Mouse (Mus musculus) spleen, adult 2 months (tissue): ENCODE results near the gene Hist1h3d. TPM values are rescaled to one million over a fixed set of nuclear protein-coding genes. Genes with fewer than 3 reads are reported as not detected.

Experiments used
- DNase-seq, 2 experiments: peaks; one replicate each; pipeline versions ENCODE4 v3.0.0 to v3.0.0-alpha.2; 2012 to 2021; ENCODE audit warnings: low spot score in 2 of 2, low read depth in 1 of 2
- H3K27ac ChIP-seq: fragments of 200-500 bp; 2 replicates; pipeline ENCODE4 v1.5.1; 2012; ENCODE audit warnings: low read length, inconsistent platforms; ENCODE audit not compliant: insufficient read depth
- H3K27me3 ChIP-seq: fragments of 200-500 bp; 2 replicates; pipeline ENCODE4 v1.6.1; 2012; ENCODE audit warnings: mild to moderate bottlenecking, moderate library complexity, low read length, inconsistent platforms; ENCODE audit not compliant: control insufficient read depth, insufficient read depth
- H3K36me3 ChIP-seq: fragments of 200-500 bp; 2 replicates; pipeline ENCODE4 v1.6.1; 2012; ENCODE audit warnings: mild to moderate bottlenecking, low read length, inconsistent platforms; ENCODE audit not compliant: control insufficient read depth, insufficient read depth
- H3K4me1 ChIP-seq: fragments of 200-500 bp; 2 replicates; pipeline ENCODE4 v1.6.1; 2011; ENCODE audit warnings: inconsistent platforms; ENCODE audit not compliant: control insufficient read depth, insufficient read depth, insufficient read length
- H3K4me3 ChIP-seq: fragments of 200-500 bp; 2 replicates; pipeline ENCODE4 v1.5.1; 2011; ENCODE audit warnings: mild to moderate bottlenecking, inconsistent platforms; ENCODE audit not compliant: insufficient read depth, insufficient read length; ENCODE audit errors: extremely low read depth
- CTCF ChIP-seq: fragments of 200-500 bp; IDR thresholded peaks from 2 replicates; pipeline ENCODE4 v1.5.1; 2011; ENCODE audit warnings: mild to moderate bottlenecking, inconsistent platforms; ENCODE audit not compliant: insufficient read depth, insufficient read length, insufficient replicate concordance; ENCODE audit errors: extremely low read depth
- POLR2A ChIP-seq: fragments of 200-500 bp; IDR thresholded peaks from 2 replicates; pipeline ENCODE4 v1.6.1; 2011; ENCODE audit warnings: low read depth, low read length, inconsistent platforms
- WGBS: fragments of 180-500 bp; shearing (Covaris S2); methylation state at CpG from one replicate; pipeline ENCODE4 v1.1.7; 2018; 5-methylcytosine and 5-hydroxymethylcytosine counted together
- polyA plus RNA-seq: library from polyadenylated mRNA; depleted of rRNA; stranded (reverse); fragments of >200 nt; gene quantifications from 2 replicates; pipeline ENCODE4 v1.2.3, GENCODE M21; 2012

Hist1h3d gene
- polyA plus RNA-seq, 1 experiment, result 20.9 TPM

- H3K36me3 ChIP-seq, result no peaks in the 10 kb centered on the region
- WGBS, result 23% methylated on average over 5 of the region's 5 CpGs
- 0 out of 2 replicates have a peak, but pooled peaks cover 2% of the 10 kb centered on the region for H3K4me1 ChIP-seq
- TF ChIP-seq CTCF (no peak), POLR2A (no peak)
- no peaks in the 10 kb centered on the region for H3K27me3 ChIP-seq
- DNase-seq, result no peak
- H3K27ac ChIP-seq, result no peak overlapping the region; the same call in 1 of the 2 replicates
- H3K4me3 ChIP-seq, result no peak overlapping the region
Measured at GRCm38 (mm10) chr13:23593051-23593770, 17.6 kb downstream of the Hist1h3d start.

GRCm38 (mm10) chr13:23595185-23595584 lies 19.6 kb downstream of the Hist1h3d start:
- no peaks in the 10 kb centered on the region for H3K27me3 ChIP-seq
- no peak overlapping the region for H3K27ac ChIP-seq
- H3K4me1 ChIP-seq, result 0 out of 2 replicates have a peak, but pooled peaks cover 2% of the 10 kb centered on the region
- H3K36me3 ChIP-seq, result no peaks in the 10 kb centered on the region
- TF ChIP-seq POLR2A (no peak), CTCF (no peak)
- no peak overlapping the region for H3K4me3 ChIP-seq
- WGBS, result 78% methylated on average over 2 of the region's 2 CpGs
- DNase-seq, result no peak

- H3K4me3 ChIP-seq, result no peak overlapping the region
- no peak for TF ChIP-seq CTCF
- no peak for TF ChIP-seq POLR2A
- H3K4me1 ChIP-seq, result 0 out of 2 replicates have a peak, but pooled peaks cover 2% of the 10 kb centered on the region
- H3K27ac ChIP-seq, result no peak overlapping the region
- no peak for DNase-seq
- 85% methylated on average over 7 of the region's 7 CpGs for WGBS
- no peaks in the 10 kb centered on the region for H3K27me3 ChIP-seq
- no peaks in the 10 kb centered on the region for H3K36me3 ChIP-seq
Measured at GRCm38 (mm10) chr13:23595622-23596372, 20.2 kb downstream of the Hist1h3d start.

- DNase-seq, result peak in 1 of 2 experiments; percentile 73
- H3K27ac ChIP-seq, result no peak overlapping the region
- H3K4me3 ChIP-seq, result no peak overlapping the region
- H3K27me3 ChIP-seq, result no peaks in the 10 kb centered on the region
- no peaks in the 10 kb centered on the region for H3K36me3 ChIP-seq
- 0 out of 2 replicates have a peak, but pooled peaks cover 1% of the 10 kb centered on the region for H3K4me1 ChIP-seq
- peak; percentile 70; the same call in 1 of the 2 replicates for TF ChIP-seq CTCF
- TF ChIP-seq POLR2A, result no peak
- WGBS, result 9% methylated on average over 9 of the region's 9 CpGs
Measured at GRCm38 (mm10) chr13:23597957-23598356, 22.4 kb downstream of the Hist1h3d start.

GRCm38 (mm10) chr13:23603182-23603699 lies 27.7 kb downstream of the Hist1h3d start:
- H3K27ac ChIP-seq, result no peak overlapping the region

GRCm38 (mm10) chr13:23604452-23604851 lies 28.9 kb downstream of the Hist1h3d start:
- no peaks in the 10 kb centered on the region for H3K36me3 ChIP-seq
- no peaks in the 10 kb centered on the region for H3K4me1 ChIP-seq
- no peak for DNase-seq
- H3K27ac ChIP-seq, result no peak overlapping the region
- TF ChIP-seq POLR2A, result no peak
- H3K27me3 ChIP-seq, result no peaks in the 10 kb centered on the region
- H3K4me3 ChIP-seq, result no peak overlapping the region
- WGBS, result 97% methylated on average over 3 of the region's 3 CpGs

More at GRCm38 (mm10) chr13:23603182-23603699, 27.7 kb downstream of the Hist1h3d start:
- Histone ChIP-seq H3K36me3 (no peaks in the 10 kb centered on the region), H3K27me3 (no peaks in the 10 kb centered on the region), H3K4me3 (no peak overlapping the region), H3K4me1 (no peaks in the 10 kb centered on the region)
- TF ChIP-seq POLR2A (no peak), CTCF (no peak)
- 81% methylated on average over 7 of the region's 7 CpGs for WGBS
- DNase-seq, result no peak

GRCm38 (mm10) chr13:23605052-23605451 lies 29.5 kb downstream of the Hist1h3d start:
- no peaks in the 10 kb centered on the region for H3K4me1 ChIP-seq
- no peaks in the 10 kb centered on the region for H3K27me3 ChIP-seq
- H3K27ac ChIP-seq, result no peak overlapping the region
- no peak overlapping the region for H3K4me3 ChIP-seq
- no peaks in the 10 kb centered on the region for H3K36me3 ChIP-seq
- no peak for DNase-seq
- TF ChIP-seq POLR2A (no peak), CTCF (no peak)
- WGBS, result 92% methylated on average over 3 of the region's 3 CpGs
